Mouse (Mus musculus): ENCODE data around the gene Dlst.
A peak's percentile ranks its signal among the peaks of the same experiment; 100 is the strongest.
"Not testable (repeated sequence)": the region's sequence is repeated elsewhere in the genome, so short reads cannot be mapped to it uniquely, and the experiment has no call there.

Dlst gene

DNA sequence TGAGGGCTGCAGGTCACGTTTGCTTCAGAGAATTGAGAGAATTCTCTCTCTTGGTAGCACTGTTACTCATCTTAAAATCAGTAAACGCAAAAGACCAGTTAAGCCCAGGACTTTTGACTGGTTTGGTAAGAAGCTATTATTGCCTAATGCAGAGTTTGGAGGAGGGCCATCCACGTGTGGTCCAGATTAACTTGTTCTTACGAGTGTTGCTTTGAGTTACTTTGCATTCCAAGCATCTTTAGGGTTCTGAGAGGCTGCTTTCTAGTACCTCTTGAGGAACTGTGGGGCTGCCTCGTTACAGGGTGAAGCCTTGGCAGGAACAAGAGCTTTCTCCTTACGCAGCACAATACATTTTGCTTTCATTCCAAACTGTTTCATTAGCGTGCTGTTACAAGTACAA lies 5.0 kb downstream of the Dlst start:
- no peak for DNase-seq

DNA sequence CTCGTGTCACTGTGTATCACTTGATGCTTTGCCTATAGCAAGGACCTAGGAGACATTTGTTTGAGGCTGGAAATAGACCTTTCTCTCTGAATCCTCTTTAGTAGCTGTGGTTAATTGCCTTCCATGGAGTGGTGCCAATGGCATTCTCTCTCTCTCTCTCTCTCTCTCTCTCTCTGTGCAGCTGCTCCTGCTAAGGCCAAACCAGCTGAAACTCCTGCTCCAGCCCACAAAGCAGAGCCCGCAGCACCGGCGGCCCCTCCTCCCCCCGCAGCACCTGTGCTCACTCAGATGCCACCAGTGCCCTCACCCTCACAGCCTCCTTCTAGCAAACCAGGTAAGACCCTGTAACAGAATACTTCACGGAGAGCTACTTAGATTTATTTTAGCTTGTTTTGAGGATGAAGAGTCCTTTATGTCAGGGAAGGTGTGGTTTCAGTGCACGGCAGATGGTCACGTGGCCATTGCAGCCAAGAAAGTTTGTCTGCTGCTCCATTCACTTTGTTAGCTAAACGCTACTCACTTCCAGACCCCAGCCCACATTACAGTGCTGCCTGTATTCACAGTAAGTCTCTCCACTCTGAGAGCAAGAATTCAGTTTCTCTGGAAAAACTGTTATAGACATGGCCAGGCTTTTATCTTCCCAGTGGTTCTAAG lies 11.3 kb downstream of the Dlst start:
- no peak for DNase-seq

DNA sequence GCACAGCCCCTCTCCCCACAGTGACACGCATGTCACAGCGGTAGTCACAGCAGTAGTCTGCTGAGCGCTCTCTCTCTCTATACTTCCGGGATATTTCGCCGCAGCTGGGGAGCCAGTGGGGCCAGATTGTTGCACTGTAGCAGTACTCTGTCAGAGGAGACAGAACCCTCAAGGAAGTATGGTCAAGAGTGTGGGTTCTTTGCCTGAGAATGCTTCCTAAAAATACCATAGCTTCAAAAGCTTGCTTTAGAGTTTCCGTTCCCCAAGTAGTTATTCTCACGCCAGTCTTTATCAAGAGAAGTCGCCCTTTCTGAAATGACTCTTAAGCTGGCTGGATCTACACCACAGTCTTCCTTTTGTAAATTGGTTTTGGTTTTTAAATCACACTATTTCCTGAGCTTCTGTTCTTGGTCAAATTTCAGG lies 12.5 kb downstream of the Dlst start:
- DNase-seq, result no peak

DNA sequence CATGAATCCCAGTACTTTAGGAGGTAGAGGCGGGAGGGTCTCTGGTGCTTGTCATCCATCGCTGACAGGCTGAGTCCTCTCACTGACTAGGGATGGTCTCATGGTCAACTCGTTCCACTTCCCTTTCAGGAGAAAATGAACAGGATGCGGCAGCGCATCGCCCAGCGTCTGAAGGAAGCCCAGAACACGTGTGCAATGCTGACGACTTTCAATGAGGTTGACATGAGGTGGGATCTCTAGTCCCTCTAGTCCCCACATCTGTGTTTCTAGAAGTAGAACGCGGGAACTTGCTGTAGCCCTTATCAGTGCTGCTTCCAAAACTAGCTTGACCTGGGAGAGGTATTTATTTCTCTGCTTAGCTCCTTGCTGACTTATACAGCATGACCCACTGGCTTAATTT lies 13.0 kb downstream of the Dlst start:
- no peak for DNase-seq

DNA sequence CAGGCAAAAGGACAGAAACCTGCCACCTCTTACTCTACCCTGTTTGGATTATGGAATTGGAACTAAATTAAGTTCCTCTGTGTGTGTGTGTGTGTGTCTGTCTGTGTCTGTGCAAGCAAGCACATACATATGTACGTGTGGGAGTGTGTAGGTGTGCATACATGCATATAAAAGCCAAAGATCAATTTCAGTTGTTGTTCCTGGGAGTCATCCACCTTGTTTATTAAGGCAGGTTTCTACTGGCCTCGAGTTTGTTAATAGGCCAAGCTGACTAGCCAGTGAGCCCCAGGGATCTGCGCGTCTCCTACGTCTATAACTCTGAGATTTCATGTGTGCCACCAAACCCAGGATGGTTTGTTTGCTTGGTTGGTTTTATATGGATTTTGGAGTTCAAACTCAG lies 14.1 kb downstream of the Dlst start:
- no peak for DNase-seq

DNA sequence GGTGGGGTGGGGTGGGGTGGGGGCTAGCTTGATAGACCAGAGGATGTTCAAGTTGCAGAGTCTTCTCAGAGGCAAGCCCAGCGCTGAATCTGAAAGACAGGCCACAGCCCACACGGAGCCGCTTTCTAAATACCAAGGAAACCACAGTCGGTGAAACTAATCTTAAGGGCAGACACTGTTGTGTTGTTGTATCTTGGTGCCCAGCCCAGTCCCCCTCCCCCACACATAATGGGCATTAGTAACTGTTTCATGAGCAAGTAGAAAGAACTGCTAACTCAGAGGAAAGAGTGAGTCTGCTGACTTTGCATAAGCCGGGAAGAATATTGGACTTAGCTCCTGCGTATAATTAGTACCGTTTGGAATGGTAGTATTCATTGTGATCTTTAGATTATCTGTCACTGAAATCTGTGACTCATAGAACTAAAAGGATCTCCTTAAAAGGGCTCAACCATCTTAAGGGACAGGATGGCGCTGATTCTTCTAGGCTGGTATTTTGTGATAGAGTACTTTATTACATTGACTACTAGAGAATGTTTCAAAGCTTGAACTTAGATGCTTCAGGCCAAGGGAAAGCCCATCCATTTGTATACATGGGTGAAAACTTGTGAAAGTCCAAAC lies 16.5 kb downstream of the Dlst start:
- DNase-seq, result no peak

DNA sequence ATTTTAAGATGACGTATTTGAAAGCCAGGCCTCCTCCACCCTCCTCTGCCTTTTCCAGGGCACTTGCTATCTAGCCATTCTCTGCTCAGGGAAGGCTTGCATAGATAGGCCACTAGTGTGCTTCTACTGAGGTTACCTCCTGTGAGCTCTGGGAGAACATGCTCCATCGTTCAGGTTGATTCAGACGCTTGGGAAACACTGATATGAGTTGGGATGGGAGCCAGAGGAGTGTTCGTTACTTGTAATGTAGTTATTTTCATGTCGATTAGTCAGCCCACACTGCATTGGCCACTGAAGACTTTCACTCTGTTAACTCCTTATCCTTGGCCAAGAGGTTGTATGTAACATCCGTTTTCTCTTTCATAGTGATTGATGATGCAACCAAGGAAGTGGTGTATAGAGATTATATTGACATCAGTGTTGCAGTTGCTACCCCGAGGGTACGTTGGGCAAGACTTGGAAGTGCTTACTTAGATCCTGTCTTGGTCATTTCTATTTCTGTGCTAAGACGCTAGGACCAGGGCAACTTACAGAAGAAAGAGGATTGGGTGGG lies 18.9 kb downstream of the Dlst start:
- DNase-seq, result no peak

DNA sequence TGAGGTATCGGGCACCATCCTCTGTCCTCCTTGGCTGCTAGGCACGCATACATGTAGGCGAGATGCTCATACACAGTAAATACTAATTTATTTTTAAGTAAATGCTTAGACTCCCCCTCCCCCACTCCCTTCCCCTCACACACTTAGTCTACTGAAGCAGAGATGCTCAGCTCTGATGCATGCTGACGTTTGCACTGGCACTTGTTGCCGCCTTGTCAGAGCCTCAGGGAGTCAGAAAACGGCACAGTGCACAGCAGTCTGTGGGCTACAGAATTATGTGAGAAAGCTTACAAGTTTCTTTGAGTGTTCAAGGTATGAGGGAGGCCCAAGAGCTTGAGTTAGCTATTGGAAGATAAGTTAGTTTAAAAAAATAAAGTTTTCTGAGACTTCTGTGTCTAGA lies 20.7 kb downstream of the Dlst start:
- no peak for DNase-seq

DNA sequence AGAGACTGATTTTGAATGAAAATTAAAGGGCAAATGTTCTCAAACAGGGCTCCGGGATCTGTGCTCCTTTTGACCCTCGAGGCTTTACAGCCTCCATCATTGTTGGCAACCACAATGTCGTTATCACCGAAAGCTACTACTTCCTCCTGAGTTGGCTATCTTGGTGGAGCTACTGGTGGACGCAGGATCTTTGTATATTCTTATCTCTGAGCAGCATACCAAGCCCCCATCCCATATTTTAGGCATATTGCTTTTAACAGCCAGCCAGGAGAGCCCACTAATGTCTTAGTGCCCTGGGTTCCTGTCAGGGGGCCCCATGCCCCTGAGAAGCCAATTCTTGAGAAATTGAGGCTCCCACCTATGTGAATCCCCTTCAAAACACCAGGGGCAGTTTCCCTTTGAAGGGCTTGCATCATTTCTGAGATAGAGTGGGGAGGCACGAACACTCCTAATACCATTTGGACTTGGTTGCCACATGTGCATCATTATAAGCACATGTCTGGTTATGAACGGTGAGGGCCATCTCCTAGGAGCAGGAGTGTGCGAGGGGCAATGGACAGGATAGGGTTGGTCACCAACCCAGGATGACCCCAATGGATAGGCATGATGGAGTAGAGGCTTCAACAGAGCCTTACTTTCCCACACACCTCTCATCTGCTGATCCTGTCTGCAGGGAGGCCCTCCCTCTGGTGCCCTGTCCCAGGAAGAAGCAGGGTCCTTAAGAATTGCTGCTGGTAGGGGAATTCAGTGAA lies 23.6 kb downstream of the Dlst start:
- DNase-seq, result no peak

DNA sequence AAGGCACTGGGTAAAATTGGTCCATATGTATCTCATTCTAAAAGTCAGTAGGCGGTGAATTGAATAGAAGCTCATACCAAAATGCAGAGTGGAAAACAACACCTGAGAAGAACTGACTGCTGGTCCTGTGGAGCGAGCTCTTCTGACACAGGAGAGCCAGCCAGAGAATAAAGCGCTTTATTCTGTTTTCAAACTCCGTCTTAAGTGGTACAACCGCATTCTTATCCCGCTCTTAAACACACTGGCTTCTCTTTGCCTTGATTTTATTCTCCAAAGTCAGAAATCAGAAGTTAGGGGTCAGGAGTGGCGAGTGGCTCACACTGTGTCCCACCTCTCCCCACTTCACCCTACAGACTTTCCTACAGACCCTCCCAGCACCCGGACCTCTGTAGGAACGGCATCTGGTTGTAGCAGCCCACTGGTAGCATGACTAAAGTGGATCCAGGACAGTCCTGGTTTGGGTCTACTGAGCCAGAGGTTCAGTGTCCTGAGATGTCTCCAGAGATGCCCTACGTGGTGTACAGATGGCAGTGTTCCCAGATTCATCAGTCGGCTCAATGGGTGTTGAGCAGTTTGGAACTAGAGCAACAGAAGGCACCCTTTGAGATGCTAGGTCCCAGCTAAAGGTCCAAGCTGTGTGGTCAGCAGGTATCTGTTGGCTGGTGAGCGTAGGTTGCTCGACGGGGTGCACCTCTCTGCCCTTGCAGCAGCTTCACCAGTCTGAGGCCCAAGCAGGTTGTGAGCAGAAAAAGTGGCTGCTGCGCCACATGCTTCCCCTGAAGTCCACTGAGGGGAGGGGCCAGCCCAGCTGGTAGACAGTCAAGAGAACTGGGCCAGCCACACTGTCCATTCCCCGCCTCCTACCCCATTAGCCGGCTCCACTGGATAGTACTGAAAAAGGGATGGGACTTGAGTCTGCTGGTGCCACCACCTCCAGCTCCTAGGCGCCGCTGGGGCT lies 25.2 kb downstream of the Dlst start:
- DNase-seq, result no peak

DNA sequence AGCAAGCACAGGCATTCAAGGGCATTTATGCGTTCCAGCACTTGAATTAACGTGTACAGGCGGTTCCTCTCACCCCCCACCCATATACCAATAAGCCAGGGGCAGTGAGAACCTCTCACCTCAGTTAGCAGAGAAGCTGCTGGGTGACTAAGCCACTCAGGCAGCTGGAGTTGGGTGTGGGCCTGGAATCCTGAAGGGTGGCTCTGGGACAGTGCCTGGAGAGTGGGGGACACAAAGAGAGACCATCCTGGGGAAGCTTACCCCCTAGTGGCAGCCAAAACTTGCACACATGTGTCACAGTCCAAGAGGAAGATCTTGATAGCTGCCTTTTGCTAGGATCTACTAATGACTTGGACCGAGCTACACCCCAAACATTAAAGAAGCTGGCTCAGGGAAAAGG lies 26.0 kb downstream of the Dlst start:
- DNase-seq, result no peak

DNA sequence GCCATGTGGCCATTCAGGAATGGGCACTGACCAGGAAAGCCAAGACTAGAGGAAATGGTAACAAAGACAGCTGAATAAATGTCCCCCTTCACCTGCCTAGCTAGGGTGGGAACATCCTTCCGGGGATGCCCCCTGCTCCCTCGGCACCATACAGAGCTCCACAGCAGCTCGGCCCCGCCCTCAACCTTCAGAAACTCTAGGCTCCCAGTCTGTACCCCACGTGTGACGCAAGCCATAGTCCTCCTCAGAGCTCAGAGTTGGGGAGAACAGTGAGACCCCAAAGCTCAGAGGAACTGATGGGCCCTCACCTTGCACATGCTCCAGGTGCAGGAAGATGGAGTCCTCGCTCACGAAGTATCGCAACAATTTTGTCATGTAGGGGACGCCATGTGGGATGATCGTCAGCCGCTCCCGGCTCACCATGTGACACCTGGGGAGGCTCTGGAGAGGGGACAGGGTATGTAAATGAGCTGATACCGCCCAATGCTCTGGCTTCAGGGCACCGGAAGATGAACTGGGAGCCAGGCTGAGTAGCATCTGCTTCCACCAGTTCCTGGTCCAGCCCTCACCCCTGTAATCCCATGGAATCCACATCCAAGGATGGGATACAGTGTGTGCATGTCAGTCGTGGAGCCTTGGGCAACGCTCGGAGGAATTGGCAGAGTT lies 29.5 kb downstream of the Dlst start:
- no peak for DNase-seq

DNA sequence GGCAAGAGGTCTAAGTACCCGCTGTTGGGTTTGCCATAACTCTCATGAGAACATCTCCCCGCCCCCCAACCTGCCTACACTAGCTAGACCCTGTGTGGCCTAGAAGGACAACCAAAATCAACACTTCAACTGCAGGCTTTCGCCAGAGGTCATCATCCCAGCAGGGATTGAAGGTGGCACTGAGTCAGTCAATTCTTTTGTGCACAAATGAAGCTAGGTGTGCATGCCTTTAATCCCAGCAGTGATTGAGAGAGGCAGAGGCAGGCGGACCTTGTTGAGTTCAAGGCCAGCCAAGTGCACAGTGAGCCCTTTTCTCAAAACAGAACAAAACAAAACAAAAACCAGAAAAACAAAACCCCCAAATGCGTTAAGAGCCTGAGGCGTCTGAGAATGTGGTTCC lies 30.5 kb downstream of the Dlst start:
- no peak for DNase-seq

DNA sequence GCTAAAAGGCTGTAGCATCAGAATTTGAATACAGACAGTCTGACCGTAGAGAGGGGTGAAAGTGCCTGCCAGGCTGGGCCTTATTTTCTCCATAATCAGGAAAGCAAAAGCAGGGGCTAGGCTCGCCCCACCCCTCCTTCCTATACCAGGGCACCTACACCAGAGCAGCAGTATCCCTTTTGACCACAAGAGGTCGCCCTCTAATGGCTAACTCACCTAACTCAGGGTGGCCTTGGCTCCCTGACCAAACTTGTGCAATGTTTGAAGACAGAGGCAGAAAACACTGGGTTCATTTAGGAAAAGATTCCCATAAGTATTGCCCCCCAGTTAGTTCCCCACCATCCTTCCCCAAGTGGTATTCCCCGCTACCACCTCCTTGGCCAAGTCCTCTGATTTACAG lies 32.2 kb downstream of the Dlst start:
- DNase-seq, result peak; percentile 80

DNA sequence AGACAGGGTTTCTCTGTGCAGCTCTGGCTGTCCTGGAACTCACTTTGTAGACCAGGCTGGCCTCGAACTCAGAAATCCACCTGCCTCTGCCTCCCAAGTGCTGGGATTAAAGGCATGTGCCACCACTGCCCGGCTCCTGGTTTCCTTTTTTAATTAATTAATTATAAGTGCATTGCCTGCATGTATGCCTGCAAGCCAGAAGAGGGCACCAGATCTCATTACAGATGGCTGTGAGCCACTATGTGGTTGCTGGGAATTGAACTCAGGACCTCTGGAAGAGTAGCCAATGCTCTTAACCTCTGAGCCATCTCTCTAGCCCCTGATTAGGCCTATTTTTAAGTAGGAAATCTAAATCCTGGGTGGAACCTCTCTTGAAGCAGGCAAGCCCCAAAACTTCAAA lies 33.6 kb downstream of the Dlst start:
- DNase-seq, result not testable (repeated sequence)

DNA sequence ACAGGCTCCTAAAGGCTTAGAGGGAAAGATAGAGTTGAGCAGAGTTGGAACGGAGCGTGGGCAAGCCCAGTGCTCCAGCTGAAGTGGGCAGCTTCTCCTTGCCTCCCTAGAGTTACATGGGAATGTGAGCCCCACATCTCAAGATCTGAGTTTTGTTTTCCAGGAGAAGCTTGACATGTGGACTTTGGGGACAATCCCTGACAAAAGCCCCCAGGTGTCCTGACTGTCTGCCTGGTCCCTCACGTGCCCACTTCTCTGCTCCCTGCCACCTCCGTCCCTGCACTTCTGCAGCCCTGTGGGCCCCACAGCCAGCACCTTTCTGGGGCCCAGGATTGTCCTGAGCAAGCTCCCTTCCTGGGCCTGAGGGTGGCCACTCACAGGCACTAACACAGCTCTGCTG lies 34.2 kb downstream of the Dlst start:
- DNase-seq, result no peak

DNA sequence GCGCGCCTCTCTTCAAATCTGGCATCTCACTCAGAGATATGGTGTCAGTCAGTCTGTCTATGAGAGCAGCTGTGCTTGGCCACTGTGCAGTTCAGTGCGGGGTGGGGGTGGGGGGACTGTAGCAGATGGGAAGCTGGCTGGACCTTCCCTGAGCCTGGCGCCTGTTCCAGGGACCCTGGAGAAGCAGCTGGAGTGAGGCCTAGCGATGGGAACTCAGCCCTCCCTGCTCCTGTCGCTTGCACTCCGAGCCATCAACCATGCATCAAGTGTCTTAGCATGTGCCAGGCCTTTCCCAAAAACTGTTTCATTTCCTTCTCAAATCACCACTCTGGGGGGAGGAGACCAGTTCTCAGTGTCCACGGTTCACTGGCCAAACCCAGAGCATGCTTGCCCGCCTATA lies 35.0 kb downstream of the Dlst start:
- no peak for DNase-seq

DNA sequence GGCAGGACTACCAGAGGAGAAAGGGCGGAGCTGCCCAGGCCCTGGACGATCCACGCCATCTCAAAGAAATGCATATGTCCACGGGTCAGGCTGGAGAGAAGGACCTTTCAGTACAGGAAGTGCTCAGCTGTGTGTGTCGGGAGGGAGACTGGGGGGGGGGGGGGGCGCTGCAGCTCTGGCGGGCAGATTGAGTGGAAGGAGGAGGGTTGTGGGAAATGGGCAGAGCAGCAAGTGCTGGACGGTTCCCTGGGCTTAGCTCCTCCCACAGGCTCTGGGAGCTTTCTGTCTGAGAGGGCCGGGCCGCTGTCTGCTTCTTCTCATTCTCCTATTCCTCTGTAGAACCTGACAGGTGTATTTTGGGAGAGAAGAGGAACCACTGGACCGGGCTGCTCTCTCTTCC lies 35.7 kb downstream of the Dlst start:
- DNase-seq, result peak; percentile 16

DNA sequence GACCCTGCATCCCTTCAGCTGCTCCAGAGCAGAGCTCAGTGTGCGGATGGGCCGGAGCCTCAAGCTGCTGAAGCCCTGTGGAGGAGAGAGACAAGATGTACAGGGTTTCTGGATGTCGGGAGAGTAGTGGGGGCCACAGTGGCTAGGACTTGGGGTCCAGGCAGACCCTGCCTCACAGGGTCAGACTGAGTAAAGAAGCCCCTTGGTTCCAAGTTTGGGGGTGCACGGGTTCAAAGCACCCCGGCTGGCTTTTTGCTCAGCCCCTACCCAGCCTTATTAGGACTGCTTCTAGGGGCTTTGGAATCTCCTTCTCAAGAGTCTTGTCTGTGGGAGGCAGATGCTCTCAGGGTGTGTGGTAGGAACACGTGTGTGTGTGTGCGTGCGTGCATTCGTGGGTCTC lies 36.2 kb downstream of the Dlst start:
- DNase-seq, result no peak

DNA sequence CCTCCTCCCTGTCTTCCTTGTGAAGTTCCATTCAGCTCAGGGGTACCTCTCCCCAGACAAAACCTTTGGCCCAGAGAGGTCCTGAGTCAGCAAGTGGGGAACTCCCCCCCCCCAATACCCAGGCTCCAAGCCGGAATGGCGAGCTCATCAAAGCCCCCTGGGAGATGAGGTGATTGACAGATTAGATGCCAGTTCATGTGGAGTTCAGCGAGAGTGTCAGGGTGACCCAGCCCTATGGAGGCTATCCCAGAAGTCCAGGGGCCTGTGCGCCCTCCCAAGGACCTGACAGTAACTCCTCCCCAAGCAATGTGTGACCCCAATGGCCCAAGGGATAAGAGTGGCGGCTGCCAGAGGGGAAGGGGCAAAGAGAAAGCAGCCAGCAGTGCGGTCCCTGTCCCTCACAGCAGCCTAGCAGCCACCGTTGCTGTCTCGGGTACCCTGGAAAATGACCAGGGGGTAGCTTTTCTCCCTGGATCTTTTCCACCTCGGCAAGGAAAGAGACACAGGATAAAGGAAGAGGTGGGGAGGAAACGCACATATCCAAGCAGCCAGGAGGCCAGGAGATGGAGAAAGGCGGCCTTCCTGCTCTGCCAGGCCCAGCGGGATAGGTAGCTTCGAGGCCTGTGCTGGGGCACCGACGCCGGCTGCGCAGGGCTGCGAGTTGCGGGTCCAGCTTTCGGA lies 39.8 kb downstream of the Dlst start:
- no peak for DNase-seq

DNA sequence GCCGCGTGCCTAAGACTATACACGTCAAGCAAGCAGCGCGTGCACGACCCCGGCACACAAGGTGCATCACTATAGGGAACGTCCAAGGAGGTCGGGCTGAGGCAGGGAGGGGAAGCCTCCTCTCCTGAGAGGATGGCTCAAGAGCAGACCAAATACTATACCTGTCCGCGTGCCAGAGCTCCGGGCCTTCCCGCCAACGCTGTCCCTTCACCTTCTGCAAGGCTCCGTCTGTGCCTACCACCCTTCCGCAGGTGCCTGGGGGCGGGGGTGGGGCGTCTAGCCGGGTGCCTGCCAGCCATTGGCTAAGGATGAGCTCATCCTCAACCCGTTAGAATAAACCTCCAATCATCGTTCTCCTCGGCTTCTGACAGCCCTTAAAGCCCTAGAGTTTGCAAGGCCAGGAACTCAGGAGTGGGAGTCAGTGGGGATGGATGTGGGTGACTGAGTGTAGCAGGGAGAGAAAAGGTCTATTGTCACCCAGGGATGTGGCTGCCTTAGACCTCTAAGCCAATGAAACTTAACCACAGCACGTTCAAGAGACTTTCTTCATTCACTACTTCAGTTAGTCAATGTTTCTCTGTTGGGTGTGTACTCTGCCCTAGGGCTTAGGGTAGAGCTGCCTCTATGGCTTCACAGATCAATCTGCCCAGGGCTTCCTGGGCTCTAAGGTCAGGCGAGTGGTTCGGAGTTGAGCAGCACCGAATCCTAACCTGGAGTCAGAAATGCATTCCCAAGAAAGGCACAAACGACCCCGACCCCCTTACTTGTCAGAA lies 40.6 kb downstream of the Dlst start, which contains the start of gene Rps6kl1:
Gene Rps6kl1, minus strand, starts transcription at position 263 of the 773 bp plus-strand sequence.
- peak; percentile 70 for DNase-seq

Measured in liver (tissue).